Mouse (Mus musculus): ENCODE measurements around the gene Zfp940. TPM values are rescaled to one million over a fixed set of nuclear protein-coding genes. Genes with fewer than 3 reads are reported as not detected.

Gene Zfp940
- polyA plus RNA-seq, 1 experiment: 14.8 TPM

- Histone ChIP-seq H3K27ac (ENCODE audit: insufficient read depth, low read length) (no peak overlapping the region), H3K4me3 (ENCODE audit: insufficient read depth, low read length) (peak overlapping the region; percentile 65), H3K4me1 (ENCODE audit: control insufficient read depth, insufficient read depth, low read length) (no peaks in the 10 kb centered on the region)
- TF ChIP-seq CTCF (IDR thresholded peaks at IDR 0.05; ENCODE audit: extremely low read depth, insufficient read depth, low read length) (no peak), POLR2A (IDR thresholded peaks at IDR 0.05; ENCODE audit: extremely low read depth, insufficient read depth, low read length) (no peak)
These were observed 644 bp downstream of the Zfp940 start for GRCm38 (mm10) chr7:29852831-29853218.

- Histone ChIP-seq H3K4me3 (ENCODE audit: insufficient read depth, low read length) (no peak overlapping the region), H3K4me1 (ENCODE audit: control insufficient read depth, insufficient read depth, low read length) (no peaks in the 10 kb centered on the region), H3K27ac (ENCODE audit: insufficient read depth, low read length) (no peak overlapping the region)
- TF ChIP-seq CTCF (IDR thresholded peaks at IDR 0.05; ENCODE audit: extremely low read depth, insufficient read depth, low read length) (no peak), POLR2A (IDR thresholded peaks at IDR 0.05; ENCODE audit: extremely low read depth, insufficient read depth, low read length) (no peak)
These were observed 8.9 kb downstream of the Zfp940 start for GRCm38 (mm10) chr7:29844616-29845015.

GRCm38 (mm10) chr7:29842105-29842504 is 11.4 kb downstream of the Zfp940 start:
- Histone ChIP-seq H3K4me3 (ENCODE audit: insufficient read depth, low read length) (no peak overlapping the region), H3K4me1 (ENCODE audit: control insufficient read depth, insufficient read depth, low read length) (no peaks in the 10 kb centered on the region), H3K27ac (ENCODE audit: insufficient read depth, low read length) (no peak overlapping the region)
- TF ChIP-seq POLR2A (IDR thresholded peaks at IDR 0.05; ENCODE audit: extremely low read depth, insufficient read depth, low read length): no peak
- no peak for TF ChIP-seq CTCF (IDR thresholded peaks at IDR 0.05; ENCODE audit: extremely low read depth, insufficient read depth, low read length)

GRCm38 (mm10) chr7:29839256-29839655 is 14.2 kb downstream of the Zfp940 start:
- Histone ChIP-seq H3K4me3 (ENCODE audit: insufficient read depth, low read length) (no peak overlapping the region), H3K27ac (ENCODE audit: insufficient read depth, low read length) (no peak overlapping the region), H3K4me1 (ENCODE audit: control insufficient read depth, insufficient read depth, low read length) (no peaks in the 10 kb centered on the region)
- TF ChIP-seq CTCF (IDR thresholded peaks at IDR 0.05; ENCODE audit: extremely low read depth, insufficient read depth, low read length) (no peak), POLR2A (IDR thresholded peaks at IDR 0.05; ENCODE audit: extremely low read depth, insufficient read depth, low read length) (no peak)

- TF ChIP-seq CTCF (IDR thresholded peaks at IDR 0.05; ENCODE audit: extremely low read depth, insufficient read depth, low read length) (no peak), POLR2A (IDR thresholded peaks at IDR 0.05; ENCODE audit: extremely low read depth, insufficient read depth, low read length) (no peak)
- H3K4me1 ChIP-seq (ENCODE audit: control insufficient read depth, insufficient read depth, low read length): no peaks in the 10 kb centered on the region
- H3K27ac ChIP-seq (ENCODE audit: insufficient read depth, low read length): no peak overlapping the region
- no peak overlapping the region for H3K4me3 ChIP-seq (ENCODE audit: insufficient read depth, low read length)
These were observed 16.7 kb downstream of the Zfp940 start for GRCm38 (mm10) chr7:29836816-29837215.

- H3K27ac ChIP-seq (ENCODE audit: insufficient read depth, low read length): no peak overlapping the region
- H3K4me3 ChIP-seq (ENCODE audit: insufficient read depth, low read length): no peak overlapping the region
- no peaks in the 10 kb centered on the region for H3K4me1 ChIP-seq (ENCODE audit: control insufficient read depth, insufficient read depth, low read length)
- no peak for TF ChIP-seq POLR2A (IDR thresholded peaks at IDR 0.05; ENCODE audit: extremely low read depth, insufficient read depth, low read length)
- no peak for TF ChIP-seq CTCF (IDR thresholded peaks at IDR 0.05; ENCODE audit: extremely low read depth, insufficient read depth, low read length)
These were observed 23.7 kb downstream of the Zfp940 start for GRCm38 (mm10) chr7:29829804-29830203.

- no peaks in the 10 kb centered on the region for H3K4me1 ChIP-seq (ENCODE audit: control insufficient read depth, insufficient read depth, low read length)
- H3K4me3 ChIP-seq (ENCODE audit: insufficient read depth, low read length): no peak overlapping the region
- no peak overlapping the region for H3K27ac ChIP-seq (ENCODE audit: insufficient read depth, low read length)
- TF ChIP-seq POLR2A (IDR thresholded peaks at IDR 0.05; ENCODE audit: extremely low read depth, insufficient read depth, low read length) (no peak), CTCF (IDR thresholded peaks at IDR 0.05; ENCODE audit: extremely low read depth, insufficient read depth, low read length) (no peak)
These were observed 25.5 kb downstream of the Zfp940 start for GRCm38 (mm10) chr7:29828001-29828400.

- H3K27ac ChIP-seq (ENCODE audit: insufficient read depth, low read length): peak overlapping the region; percentile 5; the same call in 1 of the 2 replicates
- H3K4me1 ChIP-seq (ENCODE audit: control insufficient read depth, insufficient read depth, low read length): peaks cover 2% of the 10 kb centered on the region; the same call in 1 of the 2 replicates
- TF ChIP-seq CTCF (IDR thresholded peaks at IDR 0.05; ENCODE audit: extremely low read depth, insufficient read depth, low read length) (no peak), POLR2A (IDR thresholded peaks at IDR 0.05; ENCODE audit: extremely low read depth, insufficient read depth, low read length) (no peak)
- peak overlapping the region; percentile 67 for H3K4me3 ChIP-seq (ENCODE audit: insufficient read depth, low read length)
These were observed 34.7 kb downstream of the Zfp940 start for GRCm38 (mm10) chr7:29818619-29819254.

- TF ChIP-seq POLR2A (IDR thresholded peaks at IDR 0.05; ENCODE audit: extremely low read depth, insufficient read depth, low read length) (peak; percentile 88), CTCF (IDR thresholded peaks at IDR 0.05; ENCODE audit: extremely low read depth, insufficient read depth, low read length) (no peak)
- Histone ChIP-seq H3K4me1 (ENCODE audit: control insufficient read depth, insufficient read depth, low read length) (peaks cover 2% of the 10 kb centered on the region; the same call in 1 of the 2 replicates), H3K4me3 (ENCODE audit: insufficient read depth, low read length) (peak within 1 kb of the TSS; percentile 81), H3K27ac (ENCODE audit: insufficient read depth, low read length) (peak within 1 kb of the TSS; percentile 25; the same call in 1 of the 2 replicates)
These were observed 37.5 kb downstream of the Zfp940 start, which contains the start of gene Zfp790 for GRCm38 (mm10) chr7:29815910-29816429. Gene Zfp790 (plus strand): TSS chr7:29816114.
